Mouse (Mus musculus) lung, postnatal 0 days (tissue): ENCODE measurements at regions not wholly inside any gene's neighbourhood (a gene's known extent, or its start where the extent isn't known, plus 50 kb on each side); places are given as distances from the start of the nearest gene placed in this dataset.

Experiments
- CTCF ChIP-seq: IDR thresholded peaks from 2 replicates; pipeline ENCODE4 v1.5.1; 2016; ENCODE audit warnings: antibody characterized with exemption, mild to moderate bottlenecking
- EP300 ChIP-seq: IDR thresholded peaks from 2 replicates; pipeline ENCODE4 v1.6.1; 2016; ENCODE audit warnings: antibody characterized with exemption, mild to moderate bottlenecking, control low read depth

DNA sequence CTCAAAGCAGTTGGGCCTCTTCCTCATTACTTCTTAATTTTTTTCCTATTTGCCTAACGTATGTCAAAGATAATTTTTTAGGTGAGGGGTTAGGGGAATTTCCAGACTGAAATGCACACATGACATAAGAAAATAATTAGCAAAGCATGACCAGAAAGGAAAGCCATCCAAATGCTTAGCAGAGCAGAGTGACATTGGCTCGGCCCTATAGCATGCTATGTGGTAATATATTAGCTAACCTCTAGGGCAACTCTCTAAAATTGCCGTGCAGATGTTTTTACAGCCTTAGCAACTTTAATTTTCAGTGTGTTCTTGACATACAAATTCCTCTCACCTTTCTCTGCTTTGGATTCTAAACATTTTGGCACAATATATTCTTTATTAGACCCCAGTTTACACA lies 421.2 kb upstream of the Fam92a start:
- TF ChIP-seq CTCF, result no peak
- no peak for TF ChIP-seq EP300
